Mouse (Mus musculus) embryonic stem cell, embryonic (primary cell): Measurements from ENCODE around the gene Dram2.

Source experiments
- CTCF ChIA-PET, 4 experiments: fragments of 300-600 bp in 2 of 4; fragments of 350-600 bp in 2 of 4; sonication (Branson Sonifier 250); formaldehyde crosslinking; loops; one replicate each; lab custom pipeline; 2022; ENCODE audit warnings: inconsistent platforms in 2 of 4; lab: Charles Lee
- POLR2A ChIA-PET, 4 experiments: fragments of 300-600 bp in 2 of 4; fragments of 350-600 bp in 2 of 4; sonication (Branson Sonifier 250); formaldehyde crosslinking; loops; one replicate each; lab custom pipeline; 2022; ENCODE audit warnings: antibody characterized with exemption in 4 of 4, inconsistent platforms in 1 of 4; lab: Charles Lee

Gene Dram2

DNA sequence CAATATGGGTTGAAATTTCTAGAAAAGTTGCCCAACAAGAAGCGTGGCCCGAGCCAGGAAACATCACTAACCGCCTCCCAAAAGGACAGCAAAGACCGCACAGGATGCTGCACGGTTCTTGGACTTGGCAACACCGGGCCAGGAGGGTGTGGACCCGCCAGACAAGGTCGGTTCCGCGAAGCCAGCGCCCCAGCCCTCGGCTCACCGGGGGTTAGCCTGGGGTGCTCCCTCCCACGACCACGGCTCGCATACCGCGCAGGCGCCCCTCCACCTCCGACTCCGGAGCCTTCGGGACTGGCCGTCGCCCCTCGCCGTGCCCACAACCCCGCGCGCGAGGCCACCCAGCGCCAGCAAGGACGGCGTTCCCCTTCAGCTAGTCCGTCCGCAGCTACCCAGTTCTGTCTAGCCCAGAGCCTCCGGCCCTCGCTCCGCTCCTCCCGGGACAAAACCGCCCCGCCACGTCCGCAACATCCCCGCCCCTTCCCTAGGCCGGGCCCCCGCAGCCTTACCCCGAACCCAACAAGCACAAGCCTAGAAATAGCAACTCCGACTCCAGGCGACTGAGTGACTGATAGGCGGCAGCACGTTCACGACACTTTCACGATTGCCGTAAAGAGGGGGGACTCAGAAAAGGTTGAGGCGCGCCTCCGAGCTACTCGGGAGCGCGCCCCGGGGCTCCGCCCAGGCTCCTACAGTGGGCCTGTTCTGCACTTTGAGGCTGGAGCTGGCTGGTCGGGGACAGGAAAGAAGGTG lies at the start of gene Dram2, which contains the start of gene Cept1:
Dram2 (plus strand) TSS at position 628 of the 753 bp plus-strand sequence.
Cept1 (minus strand) TSS at position 632 of the 753 bp plus-strand sequence.
- POLR2A ChIA-PET, result interaction anchor here (0.6 to 3.9 kb wide), 55 partner anchors 8 to 843 kb away, joined by 3 to 43 read pairs (median 4); partner anchors contain the start of genes Lrif1 (in 3 of the 4), Wdr77 (in 3 of the 4), Atp5f1 (in 1 of the 4) and Inka2 (in 1 of the 4)
- CTCF ChIA-PET, result no interaction called here

- CTCF ChIA-PET, result no interaction called here
- POLR2A ChIA-PET, result interaction anchor here in 2 of 4 experiments (0.6 to 1.3 kb wide), 2 partner anchors 18 to 541 kb away, joined by 3 read pairs; partner anchors contain the start of genes Dennd2d (in 1 of the 2) and Wdr77 (in 1 of the 2)
These were observed 47.1 kb upstream of the Dram2 start for GRCm38 (mm10) chr3:106500510-106500909.

DNA sequence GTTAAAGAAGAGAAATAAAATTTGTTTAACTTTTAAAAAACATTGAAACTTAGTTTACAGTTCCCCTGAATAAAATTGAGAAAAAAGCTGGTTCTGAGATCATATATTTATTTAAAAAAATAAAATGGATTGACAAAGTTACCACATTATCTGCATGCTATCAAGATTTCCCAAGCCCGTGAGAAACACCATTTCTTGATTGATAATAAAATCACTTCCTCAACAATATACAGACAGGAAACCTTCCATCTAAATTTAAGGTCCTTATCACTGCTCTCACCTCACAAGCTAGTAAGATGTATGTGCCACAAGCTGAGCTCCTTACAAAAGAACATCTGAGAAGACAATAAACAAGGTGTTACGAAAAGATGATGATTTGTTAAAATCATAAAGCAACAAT lies 44.7 kb upstream of the Dram2 start:
- ChIA-PET POLR2A (no interaction called here), CTCF (no interaction called here)

DNA sequence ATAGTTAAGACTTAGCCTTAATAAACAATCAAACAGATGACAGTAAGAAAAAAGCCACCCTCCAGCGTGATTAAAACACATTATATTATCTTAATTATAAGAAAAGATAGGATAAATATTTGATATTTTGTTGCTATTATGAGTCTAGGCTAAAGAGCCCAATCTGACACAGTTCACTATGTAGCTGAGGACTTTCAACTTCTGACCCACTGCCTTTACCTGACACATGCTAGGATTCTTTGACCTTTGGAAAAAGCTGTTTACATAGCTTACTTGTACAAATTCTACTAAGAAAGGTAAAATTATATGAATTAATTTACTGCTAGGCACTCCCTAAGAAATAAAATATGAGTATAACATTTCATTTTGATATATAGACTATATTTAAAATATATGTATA lies 36.9 kb upstream of the Dram2 start:
- POLR2A ChIA-PET, result interaction anchor here in 3 of 4 experiments (0.6 to 1.0 kb wide), 3 partner anchors 27 to 208 kb away, joined by 3 to 5 read pairs (median 3); partner anchors contain the start of genes Cept1 (in 1 of the 3) and Dram2 (in 1 of the 3)
- CTCF ChIA-PET, result no interaction called here

DNA sequence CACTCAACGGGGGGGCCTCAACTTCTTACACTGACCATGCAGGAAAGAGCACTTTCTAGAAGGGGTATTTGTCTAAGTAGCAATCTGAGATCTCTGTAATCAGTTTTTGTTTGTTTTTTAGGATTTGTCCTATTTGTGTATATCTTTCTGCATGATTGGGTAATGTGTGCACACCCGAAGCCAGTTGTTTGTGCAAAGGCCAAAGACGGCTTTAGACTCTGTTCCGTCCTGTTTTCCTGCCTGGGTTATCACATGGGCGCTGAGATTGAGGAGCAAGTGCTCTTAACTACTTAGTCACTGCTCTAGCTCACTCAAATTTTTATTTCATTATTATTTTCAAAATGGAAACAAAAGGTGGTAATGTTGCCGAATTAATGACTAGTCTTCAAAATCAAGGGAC lies 32.6 kb upstream of the Dram2 start:
- ChIA-PET CTCF (no interaction called here), POLR2A (no interaction called here)

DNA sequence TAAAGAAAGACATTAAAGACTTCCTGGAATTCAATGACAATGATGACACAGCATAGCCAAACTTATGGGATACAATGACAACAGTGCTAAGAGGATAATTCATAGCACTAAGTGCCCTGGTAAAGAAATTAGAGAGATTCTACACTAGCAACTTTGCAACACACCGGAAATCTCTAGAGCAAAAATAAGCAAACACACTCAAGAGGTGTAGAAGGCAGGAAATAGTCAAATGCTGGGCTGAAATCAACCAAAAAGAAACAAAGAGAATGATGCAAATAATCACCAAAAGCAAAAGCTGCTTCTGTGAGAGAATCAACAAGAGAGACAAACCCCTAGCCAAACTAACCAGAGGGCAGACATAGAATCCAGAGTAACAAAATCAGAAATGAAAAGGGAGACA lies 24.9 kb upstream of the Dram2 start:
- ChIA-PET CTCF (no interaction called here), POLR2A (no interaction called here)

DNA sequence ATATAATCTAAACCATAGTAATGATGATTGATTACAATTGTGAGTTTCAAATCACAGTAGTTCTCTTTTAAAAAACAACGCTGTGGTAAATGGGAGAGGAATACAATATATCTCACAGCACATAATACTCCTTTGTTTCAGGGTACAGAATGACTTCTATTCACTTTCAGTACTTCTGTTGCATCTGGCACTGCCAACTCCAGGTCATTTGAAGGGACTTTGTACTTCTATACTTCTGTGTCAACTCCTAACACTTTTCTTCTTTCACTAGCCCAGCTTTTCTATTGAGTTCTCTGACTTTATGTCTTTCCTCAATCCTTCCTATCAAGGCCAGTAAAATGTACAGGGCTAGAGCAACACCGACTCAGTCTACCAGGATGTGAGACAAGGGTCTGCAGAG lies 21.2 kb upstream of the Dram2 start:
- CTCF ChIA-PET, result no interaction called here
- POLR2A ChIA-PET, result interaction anchor here in 2 of 4 experiments (0.6 to 3.4 kb wide), 3 partner anchors 10 to 34 kb away, joined by 3 to 16 read pairs (median 5); partner anchors contain the start of genes Cept1 (in 1 of the 2) and Dram2 (in 1 of the 2)

- ChIA-PET CTCF (no interaction called here), POLR2A (interaction anchor here in 1 of 4 experiments (3.4 kb wide), 1 partner anchor 20 kb away, joined by 16 read pairs; the partner anchor contains the start of genes Cept1 and Dram2)
These were observed 19.6 kb upstream of the Dram2 start for GRCm38 (mm10) chr3:106528032-106528431.

- POLR2A ChIA-PET, result interaction anchor here in 1 of 4 experiments (1.6 kb wide), 1 partner anchor 14 kb away, joined by 7 read pairs; the partner anchor contains the start of genes Cept1 and Dram2
- CTCF ChIA-PET, result no interaction called here
These were observed 14.3 kb upstream of the Dram2 start for GRCm38 (mm10) chr3:106533277-106533676.

GRCm38 (mm10) chr3:106544721-106545316 lies 2.8 kb upstream of the Dram2 start:
- ChIA-PET CTCF (no interaction called here), POLR2A (interaction anchor here in 1 of 4 experiments (1.2 kb wide), 1 partner anchor 9 kb away, joined by 3 read pairs; no protein-coding TSS in a partner anchor)

DNA sequence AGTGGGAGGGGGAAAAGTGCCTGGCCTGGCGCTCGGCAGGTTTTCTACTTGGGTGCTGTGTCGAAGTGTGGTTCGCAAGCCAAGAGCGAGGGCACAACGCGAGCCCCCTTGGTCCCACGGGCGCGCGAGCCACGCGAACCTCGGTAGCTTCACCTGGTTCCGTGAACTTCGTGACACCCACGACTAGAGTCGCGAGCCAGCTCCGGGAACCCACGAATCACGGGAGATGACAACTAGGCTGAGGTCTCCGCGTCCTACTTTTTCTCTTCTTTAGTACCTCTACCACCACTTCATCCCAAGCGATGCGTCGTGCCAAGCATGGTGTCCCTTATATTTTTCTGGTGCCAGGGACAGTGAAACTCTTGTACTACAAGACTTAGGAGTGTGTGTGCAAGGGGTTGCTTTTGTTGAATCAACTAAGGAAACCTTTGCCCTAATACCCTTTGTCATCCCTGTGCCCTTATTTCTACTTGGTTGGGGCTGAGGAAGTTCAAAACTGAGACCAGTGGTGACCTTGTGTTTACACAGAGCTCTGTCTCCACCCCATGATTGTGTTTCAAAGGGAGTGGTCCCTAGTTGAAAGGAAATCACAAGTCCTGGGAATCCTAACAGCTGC lies 434 bp downstream of the Dram2 start:
- CTCF ChIA-PET, result no interaction called here
- POLR2A ChIA-PET, result interaction anchor here (0.5 to 3.9 kb wide), 63 partner anchors 9 to 1736 kb away, joined by 3 to 43 read pairs (median 4); partner anchors contain the start of genes Lrif1 (in 3 of the 4), Wdr77 (in 3 of the 4), Atp5f1 (in 1 of the 4) and Inka2 (in 1 of the 4)

- ChIA-PET POLR2A (interaction anchor here in 2 of 4 experiments (0.9 to 3.9 kb wide), 15 partner anchors 9 to 784 kb away, joined by 3 to 43 read pairs (median 12); partner anchors contain the start of genes Lrif1 (in 1 of the 2) and Rbm15 (in 1 of the 2)), CTCF (no interaction called here)
These were observed 1.4 kb downstream of the Dram2 start for GRCm38 (mm10) chr3:106548971-106549370.

GRCm38 (mm10) chr3:106553411-106553810 lies 5.8 kb downstream of the Dram2 start:
- ChIA-PET CTCF (no interaction called here), POLR2A (interaction anchor here in 2 of 4 experiments (1.0 to 1.2 kb wide), 2 partner anchors 13 to 168 kb away, joined by 3 to 4 read pairs; no protein-coding TSS in a partner anchor)

- POLR2A ChIA-PET, result no interaction called here
- CTCF ChIA-PET, result no interaction called here
These were observed 8.2 kb downstream of the Dram2 start for GRCm38 (mm10) chr3:106555743-106556250.

DNA sequence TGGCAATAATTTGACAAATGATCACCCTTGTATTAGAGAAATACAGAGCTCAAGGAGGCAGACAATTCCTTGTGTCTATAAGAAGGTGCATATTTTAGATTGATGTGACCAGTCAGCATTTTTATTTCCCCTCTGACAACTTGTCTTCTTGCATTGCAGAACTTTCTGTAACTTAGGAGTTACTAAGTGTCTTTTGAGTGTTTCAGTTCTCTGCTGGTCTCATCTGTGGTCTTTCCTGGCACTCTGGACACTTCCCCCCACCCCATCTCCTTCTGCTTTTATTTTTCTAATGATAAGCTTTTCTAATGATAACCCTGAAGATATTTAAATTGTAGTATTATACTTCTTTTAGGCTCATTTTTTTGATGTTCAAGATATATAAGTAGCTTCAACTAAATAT lies 10.7 kb downstream of the Dram2 start:
- ChIA-PET CTCF (no interaction called here), POLR2A (interaction anchor here in 2 of 4 experiments (3.8 to 4.4 kb wide), 2 partner anchors 10 to 11 kb away, joined by 19 to 21 read pairs; partner anchors contain the start of genes Cept1 (in 2 of the 2) and Dram2 (in 2 of the 2))

GRCm38 (mm10) chr3:106565876-106566275 lies 18.3 kb downstream of the Dram2 start:
- POLR2A ChIA-PET, result interaction anchor here in 1 of 4 experiments (0.6 kb wide), 2 partner anchors 1474 to 1550 kb away, joined by 3 read pairs; no protein-coding TSS in a partner anchor
- CTCF ChIA-PET, result no interaction called here

DNA sequence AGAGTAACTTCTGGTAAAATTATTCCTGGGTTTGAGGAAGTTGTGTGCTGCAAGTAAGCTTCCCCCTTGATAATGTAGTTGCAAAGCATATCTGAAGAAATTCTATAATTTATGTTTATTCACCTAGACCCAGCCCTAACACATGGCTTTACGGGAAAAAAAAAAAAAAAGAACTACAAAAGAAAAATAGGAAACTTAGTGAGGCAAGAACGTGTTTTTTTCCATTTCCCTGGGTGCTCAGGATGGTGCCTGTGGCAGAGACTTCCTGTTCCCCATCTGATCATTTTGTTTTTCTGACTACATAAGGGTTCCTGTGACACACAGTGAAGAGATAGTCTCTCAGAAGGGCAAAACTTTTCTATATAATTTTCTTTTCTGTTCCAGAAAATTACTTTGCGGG lies 25.6 kb downstream of the Dram2 start:
- CTCF ChIA-PET, result interaction anchor here in 1 of 4 experiments (0.6 kb wide), 1 partner anchor 311 kb away, joined by 5 read pairs; no protein-coding TSS in a partner anchor
- POLR2A ChIA-PET, result no interaction called here

GRCm38 (mm10) chr3:106579296-106579695 lies 31.7 kb downstream of the Dram2 start:
- ChIA-PET CTCF (no interaction called here), POLR2A (no interaction called here)
